Mouse (Mus musculus): Measurements from ENCODE around the gene Stk38.
A peak's percentile ranks its signal among the peaks of the same experiment; 100 is the strongest.
"Not testable (repeated sequence)": the region's sequence is repeated elsewhere in the genome, so short reads cannot be mapped to it uniquely, and the experiment has no call there.

Gene Stk38

DNA sequence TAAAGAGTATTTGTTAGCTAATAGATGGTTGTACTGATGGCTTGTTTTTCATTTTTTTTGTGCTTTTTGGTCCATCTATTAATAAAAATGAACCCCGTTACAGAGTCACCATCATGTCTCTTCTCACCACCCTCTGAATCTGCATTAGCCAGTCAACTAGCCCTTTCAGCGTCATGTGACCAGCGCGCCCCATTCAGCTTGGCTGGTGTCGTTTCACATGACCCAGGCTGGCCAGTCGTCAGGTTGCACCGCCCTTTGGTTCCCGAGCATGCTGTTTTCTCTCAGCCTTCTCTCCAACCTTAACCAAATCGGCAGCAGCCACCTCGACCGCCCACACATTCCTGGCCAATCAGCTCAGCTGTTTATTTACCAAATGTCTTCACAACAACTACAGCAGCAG lies 31.6 kb upstream of the Stk38 start:
- no peak for DNase-seq (ENCODE audit: extremely low spot score, low spot score)

- DNase-seq (ENCODE audit: extremely low spot score, low spot score) = no peak
Measured at GRCm38 (mm10) chr17:29035506-29035905, 27.7 kb upstream of the Stk38 start.

DNA sequence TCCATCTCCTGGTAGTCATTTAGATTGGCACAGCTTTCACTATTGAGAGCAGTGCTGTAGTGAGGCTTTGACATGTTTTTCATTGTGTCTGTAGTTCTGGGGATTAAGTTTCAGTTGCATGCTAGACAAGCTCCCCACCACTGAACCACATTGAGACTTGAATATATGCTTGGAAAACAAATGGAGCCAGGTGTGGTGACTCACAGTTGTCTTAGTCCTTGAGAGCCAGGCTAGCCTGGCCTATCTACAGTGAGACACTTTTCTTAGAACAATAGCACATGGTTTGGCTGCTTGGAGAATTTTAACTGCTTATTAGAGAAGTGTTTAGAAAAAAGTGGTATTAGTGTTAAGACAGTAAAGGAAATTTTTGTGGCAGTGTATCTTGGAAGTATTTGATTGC lies 26.5 kb upstream of the Stk38 start:
- no peak for DNase-seq (ENCODE audit: extremely low spot score, low spot score)

DNA sequence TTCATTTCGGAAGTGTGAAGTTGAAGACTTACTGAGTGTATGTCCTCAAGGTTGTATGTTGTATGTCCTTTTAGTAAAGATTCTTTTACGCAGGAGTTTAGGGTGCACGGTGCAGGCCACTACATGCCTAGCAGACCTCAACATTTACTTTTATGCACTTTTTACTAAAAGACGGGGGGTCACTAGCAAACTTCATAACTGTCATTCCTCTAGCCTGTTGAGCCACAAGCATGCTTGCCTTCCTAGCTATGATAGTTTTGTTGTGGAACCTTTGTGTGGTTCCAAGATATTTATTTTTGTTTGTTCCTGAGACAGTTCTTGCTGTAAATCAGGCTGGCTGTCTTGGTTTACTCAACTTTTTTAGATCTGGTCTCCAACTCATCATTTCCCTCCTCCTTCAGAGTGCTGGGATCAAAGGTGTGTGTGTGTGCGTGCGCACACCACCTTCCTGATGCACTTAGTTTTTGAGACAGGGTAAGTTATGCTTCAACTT lies 25.8 kb upstream of the Stk38 start:
- no peak for DNase-seq (ENCODE audit: extremely low spot score, low spot score)

DNA sequence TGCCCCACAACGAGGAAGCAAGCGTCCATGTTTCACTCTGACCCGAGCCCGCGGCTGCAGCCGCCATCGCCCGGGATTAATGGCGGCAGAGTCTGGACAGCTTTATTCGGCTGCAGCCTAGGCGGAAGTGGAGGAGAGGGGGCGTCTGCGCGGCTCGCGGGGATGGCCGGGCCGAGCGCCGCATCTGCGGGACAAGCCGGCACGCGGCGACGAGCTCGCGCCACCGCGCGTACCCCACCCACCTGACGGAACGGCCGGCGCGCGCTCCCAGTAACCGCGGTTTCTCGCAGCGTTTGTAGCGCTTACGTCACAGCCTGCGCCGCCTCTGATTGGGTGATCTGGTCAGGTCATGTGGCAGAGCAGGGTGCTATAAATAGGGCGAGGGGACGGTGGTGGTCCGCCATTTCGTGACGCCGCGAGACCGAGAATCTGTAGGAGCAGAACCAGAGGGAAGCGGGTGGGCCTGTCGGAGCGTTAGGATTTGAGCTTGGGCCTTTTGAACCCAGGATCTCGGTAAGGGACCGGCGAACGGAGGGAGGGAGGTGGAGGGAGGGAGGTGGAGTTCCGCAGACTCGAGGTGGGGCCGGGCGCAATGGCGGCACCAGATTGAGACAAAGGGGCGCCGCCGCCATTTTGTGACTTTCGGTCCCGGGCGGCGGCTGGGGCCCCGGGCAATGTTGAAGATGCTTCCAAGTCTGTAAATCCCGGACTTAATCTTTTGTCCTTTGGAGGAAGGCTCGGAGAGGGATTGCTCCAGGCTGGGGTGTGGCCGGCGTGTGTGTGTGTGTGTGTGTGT lies 24.7 kb upstream of the Stk38 start, which contains the start of gene Srsf3:
Gene Srsf3, plus strand, starts transcription at position 355 of the 796 bp plus-strand sequence.
- DNase-seq (ENCODE audit: extremely low spot score, low spot score) = peak; percentile 100

DNA sequence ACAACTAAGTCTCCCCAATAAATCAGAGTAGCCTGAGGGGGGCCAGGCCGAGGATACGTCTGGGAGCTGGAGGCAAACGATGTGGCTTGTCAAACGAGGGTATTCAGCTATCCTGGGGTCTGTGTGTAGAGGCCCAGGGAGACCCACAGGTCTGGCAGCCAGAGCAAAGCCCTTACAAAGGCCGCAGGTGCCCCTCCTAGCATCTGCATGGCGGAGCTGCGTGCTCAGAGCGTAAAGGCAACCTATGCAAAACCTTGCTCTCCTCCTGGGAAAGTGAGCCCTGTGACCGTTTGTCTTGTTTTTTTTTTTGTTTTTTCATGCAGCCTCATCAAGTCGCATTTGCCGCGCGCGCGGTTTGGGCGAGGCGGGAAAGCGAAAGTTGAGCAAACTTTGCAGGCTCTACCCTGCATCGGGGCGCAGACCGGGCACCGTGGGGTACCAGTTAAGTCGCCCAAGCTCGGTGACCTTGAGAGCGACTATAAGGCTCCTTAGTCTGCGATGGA lies 24.0 kb upstream of the Stk38 start:
- DNase-seq (ENCODE audit: extremely low spot score, low spot score) = no peak

DNA sequence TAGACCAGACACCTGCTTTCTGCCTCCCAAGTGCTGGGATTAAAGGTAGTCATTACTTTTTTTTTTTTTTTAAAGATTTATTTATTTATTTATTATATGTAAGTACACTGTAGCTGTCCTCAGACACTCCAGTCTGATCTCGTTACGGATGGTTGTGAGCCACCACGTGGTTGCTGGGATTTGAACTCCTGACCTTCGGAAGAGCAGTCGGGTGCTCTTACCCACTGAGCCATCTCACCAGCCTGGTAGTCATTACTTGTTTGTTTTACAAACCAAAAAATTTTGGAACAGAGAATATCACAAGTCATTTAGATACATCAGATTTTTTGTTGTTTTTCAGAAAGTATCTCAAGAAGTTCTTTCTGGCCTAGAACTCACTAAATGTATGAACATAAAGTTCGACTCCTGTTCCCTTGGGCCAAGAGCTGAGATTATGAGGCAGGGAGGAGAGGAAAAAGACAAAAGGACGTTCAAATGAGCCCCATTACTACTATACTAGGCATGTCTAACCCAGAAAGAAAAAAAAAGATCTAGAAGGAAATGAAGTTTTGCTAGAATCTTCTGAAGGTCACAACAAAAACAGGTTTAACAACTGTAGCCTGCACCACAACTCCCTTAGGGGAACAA lies 23.4 kb upstream of the Stk38 start:
- not testable (repeated sequence) for DNase-seq (ENCODE audit: extremely low spot score, low spot score)

DNA sequence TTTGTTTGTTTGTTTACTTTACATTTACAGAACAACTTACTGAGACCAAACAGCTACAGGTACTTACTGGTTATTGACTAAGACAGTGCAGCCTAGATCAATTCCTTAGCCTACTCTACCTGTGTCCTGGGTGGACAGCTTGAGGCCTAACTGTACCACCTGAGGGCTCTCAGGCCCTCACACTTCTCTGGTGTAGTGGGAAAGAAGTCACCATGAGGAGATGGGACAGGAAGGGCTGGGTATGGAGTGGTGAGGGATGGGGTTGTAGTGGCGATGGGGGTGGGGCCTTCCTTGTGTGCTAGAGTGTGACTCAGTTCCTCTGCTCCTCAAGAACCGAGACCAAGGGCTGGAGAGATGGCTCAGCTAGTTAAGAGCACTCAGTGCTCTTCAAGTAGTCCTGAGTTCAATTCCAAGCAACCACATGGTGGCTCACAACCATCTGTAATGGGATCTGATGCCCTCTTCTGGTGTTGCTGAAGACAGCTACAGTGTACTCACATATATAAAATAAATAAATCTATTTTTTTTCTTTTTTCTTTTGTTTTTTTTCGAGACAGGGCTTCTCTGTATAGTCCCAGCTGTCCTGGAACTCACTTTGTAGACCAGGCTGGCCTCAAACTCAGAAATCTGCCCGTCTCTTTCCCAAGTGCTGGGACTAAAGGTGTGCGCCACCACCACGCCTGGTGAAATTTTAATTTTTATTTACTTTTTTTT lies 22.7 kb upstream of the Stk38 start:
- DNase-seq (ENCODE audit: extremely low spot score, low spot score) = no peak

DNA sequence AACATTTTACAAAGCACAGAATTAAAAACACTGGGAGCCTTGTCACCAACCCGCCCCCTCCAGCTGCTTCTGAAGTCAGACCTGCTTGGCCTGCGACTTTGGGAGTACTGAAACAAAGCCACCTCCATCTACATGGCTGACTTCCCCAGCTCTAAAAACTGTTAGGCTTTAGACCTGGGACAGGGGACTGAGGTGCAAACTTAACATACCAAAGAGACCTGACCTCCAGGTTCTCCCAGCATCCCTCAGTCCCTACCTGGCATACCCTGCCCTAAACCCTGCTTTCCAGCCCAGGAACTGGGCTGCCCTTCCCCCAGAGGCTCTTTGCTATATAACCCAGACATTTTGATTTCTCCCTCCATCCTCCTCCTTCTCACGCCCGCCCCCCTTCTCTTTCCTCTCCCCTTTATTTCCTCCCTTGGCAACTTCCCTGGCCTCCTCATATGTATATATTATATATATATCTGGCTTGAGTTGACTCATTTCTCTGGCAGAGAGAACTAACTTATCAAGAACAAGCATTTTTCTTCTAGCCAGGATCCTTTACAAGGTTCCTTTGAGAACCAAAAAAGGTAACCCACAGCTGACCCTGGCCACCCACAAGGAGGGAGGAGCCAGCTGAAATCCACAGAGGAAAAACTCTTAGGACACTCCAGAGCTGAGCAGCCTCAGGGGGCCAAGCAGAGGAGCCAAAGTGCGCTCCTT lies 19.0 kb upstream of the Stk38 start:
- DNase-seq (ENCODE audit: extremely low spot score, low spot score) = no peak

DNA sequence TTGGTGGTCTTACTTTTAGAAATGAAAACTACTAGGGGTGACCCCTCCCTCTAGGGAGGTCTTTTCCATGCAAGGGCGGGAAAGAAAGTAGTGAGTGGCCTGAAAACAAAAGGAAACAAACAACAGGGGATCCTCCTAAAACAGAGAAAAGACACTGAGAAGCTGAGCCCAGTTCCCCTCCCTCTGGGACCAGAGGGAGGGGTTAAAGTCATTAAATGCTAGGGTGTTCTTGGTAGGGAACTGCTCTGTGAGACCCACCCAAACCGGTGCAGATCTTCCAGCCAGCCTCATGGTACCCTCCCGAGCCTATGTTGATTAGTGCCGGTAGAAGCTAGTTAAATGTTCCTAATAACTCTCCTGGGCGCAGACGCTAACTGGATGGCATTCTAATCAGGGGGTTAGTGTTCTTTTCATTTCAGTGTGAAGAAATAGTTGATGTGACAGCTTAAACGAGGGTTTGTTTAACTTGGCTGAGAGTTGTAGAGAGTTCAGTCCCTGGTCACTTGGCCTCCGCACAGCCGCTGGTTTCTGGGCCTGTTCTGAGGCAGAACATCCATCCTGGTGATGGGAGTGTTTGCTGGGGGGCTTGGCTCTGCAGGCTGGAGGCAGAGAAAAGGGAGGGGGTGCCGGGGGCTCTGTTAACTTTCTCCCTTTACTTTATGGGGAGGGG lies 17.2 kb upstream of the Stk38 start:
- DNase-seq (ENCODE audit: extremely low spot score, low spot score) = no peak

GRCm38 (mm10) chr17:29024047-29024892 lies 16.5 kb upstream of the Stk38 start:
- DNase-seq (ENCODE audit: extremely low spot score, low spot score) = no peak

DNA sequence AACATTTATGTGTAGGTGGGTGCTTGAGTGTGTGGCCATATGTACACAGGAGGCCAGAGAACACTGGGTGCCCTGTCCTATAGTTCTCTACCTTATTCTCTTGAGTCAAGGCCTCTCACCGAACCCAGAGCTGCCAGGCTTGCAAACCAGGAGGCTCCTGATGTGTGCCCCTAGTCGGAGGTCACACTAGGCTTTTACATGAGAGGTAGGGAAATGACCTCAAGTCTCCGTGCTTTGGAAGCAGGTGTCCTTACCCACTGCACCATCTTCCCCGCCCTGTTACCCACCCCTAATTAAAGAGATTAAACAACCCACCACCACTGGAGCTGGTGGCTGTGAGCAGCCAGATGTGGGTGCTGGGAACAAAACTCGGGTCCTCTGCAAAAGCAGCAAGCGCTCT lies 15.6 kb upstream of the Stk38 start:
- no peak for DNase-seq (ENCODE audit: extremely low spot score, low spot score)

- DNase-seq (ENCODE audit: extremely low spot score, low spot score) = no peak
Measured at GRCm38 (mm10) chr17:29022230-29022819, 14.5 kb upstream of the Stk38 start.

DNA sequence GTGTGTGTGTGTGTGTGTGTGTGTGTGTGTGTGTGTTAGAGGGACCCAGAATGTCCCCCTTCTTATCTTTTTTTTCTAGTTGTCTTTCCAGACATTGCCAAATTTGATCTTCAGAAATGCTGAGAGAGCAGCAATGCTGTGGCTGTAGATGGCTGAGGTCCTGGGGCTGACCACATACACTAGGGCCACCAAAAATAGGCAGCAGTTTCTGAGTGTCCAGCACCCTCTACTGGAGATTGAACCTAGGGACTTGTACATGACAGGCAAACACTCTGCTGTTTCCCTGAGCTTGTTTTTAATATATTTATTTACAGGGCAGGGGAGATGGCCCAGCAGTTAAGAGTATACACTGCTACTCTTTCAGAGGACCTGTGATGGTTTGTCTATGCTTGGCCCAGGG lies 12.6 kb upstream of the Stk38 start:
- DNase-seq (ENCODE audit: extremely low spot score, low spot score) = no peak

DNA sequence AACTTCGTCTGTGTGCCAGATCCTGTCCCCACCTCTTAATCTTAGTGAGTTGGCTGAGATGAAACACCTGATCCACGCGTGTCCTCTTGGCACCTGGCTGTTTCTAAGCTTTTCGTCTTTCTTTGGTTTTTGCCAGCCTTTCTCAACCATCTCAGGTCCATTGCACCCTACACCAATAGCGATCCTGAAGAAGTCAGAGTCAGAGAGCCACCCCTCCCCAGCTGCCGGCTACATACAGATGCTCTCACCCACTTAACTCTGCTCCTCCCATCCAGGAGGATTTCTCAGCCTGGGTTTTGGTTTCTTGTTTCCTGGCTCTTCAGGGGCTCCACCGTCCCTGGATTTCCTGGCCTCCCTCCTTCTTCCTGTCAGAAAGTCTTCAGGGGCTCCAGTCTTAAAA lies 11.6 kb upstream of the Stk38 start:
- DNase-seq (ENCODE audit: extremely low spot score, low spot score) = no peak

GRCm38 (mm10) chr17:29018292-29018984 lies 10.6 kb upstream of the Stk38 start:
- no peak for DNase-seq (ENCODE audit: extremely low spot score, low spot score)

- DNase-seq (ENCODE audit: extremely low spot score, low spot score) = no peak
Measured at GRCm38 (mm10) chr17:29016705-29017104, 8.9 kb upstream of the Stk38 start.

DNA sequence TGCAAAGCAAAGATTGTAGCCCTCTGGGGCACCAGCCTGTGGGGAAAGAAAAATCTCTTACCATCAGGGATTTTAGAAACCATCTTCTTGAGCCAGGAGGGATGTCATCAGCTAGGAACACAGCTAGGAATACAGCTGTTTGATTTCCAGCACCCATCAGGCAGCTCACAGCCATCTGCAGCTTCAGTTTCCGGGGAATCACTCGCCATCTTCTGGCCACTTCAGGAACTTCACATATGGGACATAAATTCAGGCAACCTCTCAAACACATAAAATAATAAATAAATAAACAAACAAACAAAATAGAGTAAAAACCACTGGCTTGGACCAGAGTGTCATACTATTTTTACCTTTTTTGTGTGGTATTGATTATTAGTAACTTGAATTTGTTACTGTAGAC lies 7.8 kb upstream of the Stk38 start:
- peak; percentile 38 for DNase-seq (ENCODE audit: extremely low spot score, low spot score)

- DNase-seq (ENCODE audit: extremely low spot score, low spot score) = no peak
Measured at GRCm38 (mm10) chr17:29014235-29014634, 6.4 kb upstream of the Stk38 start.
